Mouse (Mus musculus): ENCODE results near the gene Chsy1.
"Not testable (repeated sequence)": the region's sequence is repeated elsewhere in the genome, so short reads cannot be mapped to it uniquely, and the experiment has no call there.

- not testable (repeated sequence) for TF ChIP-seq POLR2A (IDR thresholded peaks at IDR 0.05; ENCODE audit: borderline replicate concordance, control insufficient read depth, low read depth, low read length)
- peak; percentile 53 for TF ChIP-seq CTCF (IDR thresholded peaks at IDR 0.05; ENCODE audit: control insufficient read depth, insufficient read depth, low read length)
Measured at GRCm38 (mm10) chr7:66190385-66190784, 81.1 kb downstream of the Chsy1 start.

Data from bone marrow, adult 2 months (tissue).